Mouse (Mus musculus) myocyte (in vitro differentiated cells): ENCODE data around the gene Olfr819.
"Not testable (repeated sequence)": the region's sequence is repeated elsewhere in the genome, so short reads cannot be mapped to it uniquely, and the experiment has no call there.

Source experiments
- CEBPB ChIP-seq: IDR thresholded peaks from 2 replicates; pipeline ENCODE4 v1.6.1; 2011; ENCODE audit warnings: mild to moderate bottlenecking, moderate library complexity; ENCODE audit not compliant: poor library complexity, insufficient read depth, severe bottlenecking
- E2F4 ChIP-seq: IDR thresholded peaks from one replicate; pipeline ENCODE4 v1.6.1; 2011; ENCODE audit warnings: mild to moderate bottlenecking, control low read depth, moderate library complexity; ENCODE audit not compliant: insufficient read depth
- MAX ChIP-seq: IDR thresholded peaks from one replicate; pipeline ENCODE4 v1.6.1; 2011; ENCODE audit warnings: low read depth, mild to moderate bottlenecking, control low read depth
- MYOG ChIP-seq, 3 experiments: IDR thresholded peaks; one replicate each; pipeline ENCODE4 v1.6.1; 2011; ENCODE audit warnings: control low read depth in 2 of 3, low read depth in 2 of 3, mild to moderate bottlenecking in 2 of 3; ENCODE audit not compliant: insufficient read length in 2 of 3, control insufficient read depth in 1 of 3, insufficient read depth in 1 of 3
- POLR2A ChIP-seq: IDR thresholded peaks from one replicate; pipeline ENCODE4 v1.6.1; 2011; ENCODE audit warnings: low read depth, mild to moderate bottlenecking, control low read depth, moderate library complexity; ENCODE audit not compliant: insufficient read length
- SRF ChIP-seq: IDR thresholded peaks from one replicate; pipeline ENCODE4 v1.6.1; 2011; ENCODE audit warnings: low read depth; ENCODE audit not compliant: control insufficient read depth, insufficient read length
- TCF3 ChIP-seq: IDR thresholded peaks from one replicate; pipeline ENCODE4 v1.6.1; 2011; ENCODE audit warnings: low read depth, control low read depth; ENCODE audit not compliant: insufficient read length
- USF1 ChIP-seq: IDR thresholded peaks from one replicate; pipeline ENCODE4 v1.6.1; 2011; ENCODE audit warnings: low read depth, mild to moderate bottlenecking, control low read depth, moderate library complexity

- not testable (repeated sequence) for TF ChIP-seq USF1; POLR2A; TCF3; MAX; E2F4; MYOG (IDR thresholded peaks at IDR 0.05; ENCODE audit: control insufficient read depth in 1 of 3, insufficient read depth in 1 of 3, insufficient read length in 2 of 3, low read depth in 2 of 3); CEBPB; SRF
These were observed 834 bp downstream of the Olfr819 start for GRCm38 (mm10) chr10:129966232-129966631.
